Mouse (Mus musculus) midbrain, embryonic 15.5 days (tissue): Measurements from ENCODE around the gene Rnf169. TPM values are rescaled to one million over a fixed set of nuclear protein-coding genes. Genes with fewer than 3 reads are reported as not detected.

ENCODE experiments used
- ATAC-seq: fragments of 200-750 bp; cut with Nextera tagmentation; replicated peaks from 2 replicates; pipeline ENCODE4 v1.8.0; 2017; ENCODE audit warnings: moderate TSS enrichment
- H3K27ac ChIP-seq: fragments of 300-500 bp; sonication (generic); 2 replicates; pipeline ENCODE4 v1.5.1; 2015; ENCODE audit warnings: mild to moderate bottlenecking, inconsistent platforms
- H3K27me3 ChIP-seq: fragments of 300-500 bp; sonication (generic); replicated peaks from 2 replicates; pipeline ENCODE4 v1.6.1; 2015; ENCODE audit warnings: inconsistent platforms
- H3K36me3 ChIP-seq: fragments of 300-500 bp; sonication (generic); replicated peaks from 2 replicates; pipeline ENCODE4 v1.6.1; 2015; ENCODE audit warnings: inconsistent platforms
- H3K4me1 ChIP-seq: fragments of 300-500 bp; sonication (generic); 2 replicates; pipeline ENCODE4 v1.6.1; 2015; ENCODE audit warnings: inconsistent platforms
- H3K4me2 ChIP-seq: fragments of 300-500 bp; sonication (generic); 2 replicates; pipeline ENCODE4 v1.6.1; 2015; ENCODE audit warnings: inconsistent platforms, mild to moderate bottlenecking, moderate library complexity
- H3K4me3 ChIP-seq: fragments of 300-500 bp; sonication (generic); 2 replicates; pipeline ENCODE4 v1.5.1; 2015; ENCODE audit warnings: mild to moderate bottlenecking, inconsistent platforms
- H3K9ac ChIP-seq: fragments of 300-500 bp; sonication (generic); 2 replicates; pipeline ENCODE4 v1.6.1; 2015; ENCODE audit warnings: mild to moderate bottlenecking, inconsistent platforms
- H3K9me3 ChIP-seq: fragments of 300-500 bp; sonication (generic); 2 replicates; pipeline ENCODE4 v1.6.1; 2016; ENCODE audit warnings: inconsistent platforms
- WGBS: fragments of 180-500 bp; shearing (Covaris S2); methylation state at CpG from one replicate; pipeline ENCODE4 v1.1.7; 2015; ENCODE audit warnings: mixed read lengths; 5-methylcytosine and 5-hydroxymethylcytosine counted together
- polyA plus RNA-seq: library from polyadenylated mRNA; unstranded; fragments of >200 nt; fragmentation: Nextera tagmentation; extraction: Ambion mirVana; gene quantifications from 2 replicates; pipeline ENCODE4 v1.2.1, GENCODE M21; 2015

Rnf169 gene
- polyA plus RNA-seq, 1 experiment from 2014 or later, result 5.7 TPM

- H3K4me3 ChIP-seq, result no peak overlapping the region
- H3K4me1 ChIP-seq, result peaks cover 5% of the 10 kb centered on the region; the same call in 1 of the 2 replicates
- no peak overlapping the region for H3K4me2 ChIP-seq
- 73% methylated on average over 4 of the region's 4 CpGs for WGBS
- no peaks in the 10 kb centered on the region for H3K27me3 ChIP-seq
- H3K27ac ChIP-seq, result no peak overlapping the region
- no peaks in the 10 kb centered on the region for H3K9me3 ChIP-seq
- H3K9ac ChIP-seq, result no peak overlapping the region
- H3K36me3 ChIP-seq, result no peaks in the 10 kb centered on the region
- no peak for ATAC-seq
Observed at GRCm38 (mm10) chr7:99902208-99902607, 78.0 kb downstream of the Rnf169 start.

GRCm38 (mm10) chr7:99896905-99897304, 83.3 kb downstream of the Rnf169 start:
- Histone ChIP-seq H3K4me2 (no peak overlapping the region), H3K4me1 (peaks cover 22% of the 10 kb centered on the region; the same call in 1 of the 2 replicates), H3K27ac (no peak overlapping the region), H3K9ac (no peak overlapping the region), H3K27me3 (no peaks in the 10 kb centered on the region), H3K9me3 (no peaks in the 10 kb centered on the region), H3K36me3 (no peaks in the 10 kb centered on the region), H3K4me3 (no peak overlapping the region)
- ATAC-seq, result no peak
- 87% methylated on average over 4 of the region's 4 CpGs for WGBS

- Histone ChIP-seq H3K9ac (no peak overlapping the region), H3K9me3 (no peaks in the 10 kb centered on the region), H3K4me3 (no peak overlapping the region), H3K36me3 (no peaks in the 10 kb centered on the region), H3K4me1 (peaks cover 20% of the 10 kb centered on the region; the same call in 1 of the 2 replicates), H3K27ac (peak overlapping the region; percentile 42; the same call in 1 of the 2 replicates), H3K27me3 (no peaks in the 10 kb centered on the region), H3K4me2 (no peak overlapping the region)
- 74% methylated on average over 6 of the region's 6 CpGs for WGBS
- ATAC-seq, result no peak
Observed at GRCm38 (mm10) chr7:99894478-99894877, 85.8 kb downstream of the Rnf169 start.

- Histone ChIP-seq H3K4me3 (no peak overlapping the region), H3K27ac (peak overlapping the region; percentile 42), H3K4me2 (no peak overlapping the region), H3K27me3 (no peaks in the 10 kb centered on the region), H3K4me1 (peaks cover 24% of the 10 kb centered on the region; the same call in 1 of the 2 replicates), H3K36me3 (no peaks in the 10 kb centered on the region), H3K9me3 (no peaks in the 10 kb centered on the region), H3K9ac (no peak overlapping the region)
- 73% methylated on average over 3 of the region's 3 CpGs for WGBS
- ATAC-seq, result no peak
Observed at GRCm38 (mm10) chr7:99893967-99894366, 86.3 kb downstream of the Rnf169 start.

GRCm38 (mm10) chr7:99892351-99892750, 87.9 kb downstream of the Rnf169 start:
- Histone ChIP-seq H3K36me3 (no peaks in the 10 kb centered on the region), H3K27me3 (no peaks in the 10 kb centered on the region), H3K27ac (no peak overlapping the region), H3K4me2 (no peak overlapping the region), H3K9me3 (no peaks in the 10 kb centered on the region), H3K9ac (no peak overlapping the region), H3K4me3 (no peak overlapping the region), H3K4me1 (peaks cover 24% of the 10 kb centered on the region; the same call in 1 of the 2 replicates)
- no peak for ATAC-seq
- 88% methylated on average over 2 of the region's 2 CpGs for WGBS

- ATAC-seq, result no peak
- WGBS, result 77% methylated on average over 3 of the region's 3 CpGs
Observed at GRCm38 (mm10) chr7:99891471-99891870, 88.8 kb downstream of the Rnf169 start.

GRCm38 (mm10) chr7:99890168-99890755, 90.0 kb downstream of the Rnf169 start:
- no peaks in the 10 kb centered on the region for H3K36me3 ChIP-seq
- no peak overlapping the region for H3K27ac ChIP-seq
- no peaks in the 10 kb centered on the region for H3K27me3 ChIP-seq
- no peaks in the 10 kb centered on the region for H3K9me3 ChIP-seq
- H3K4me2 ChIP-seq, result no peak overlapping the region
- H3K9ac ChIP-seq, result no peak overlapping the region
- 77% methylated on average over 3 of the region's 3 CpGs for WGBS
- ATAC-seq, result no peak; the same call in 1 of the 2 replicates
- peaks cover 22% of the 10 kb centered on the region; the same call in 1 of the 2 replicates for H3K4me1 ChIP-seq
- H3K4me3 ChIP-seq, result no peak overlapping the region

More at GRCm38 (mm10) chr7:99891471-99891870, 88.8 kb downstream of the Rnf169 start:
- Histone ChIP-seq H3K4me1 (peaks cover 24% of the 10 kb centered on the region; the same call in 1 of the 2 replicates), H3K4me2 (no peak overlapping the region), H3K9me3 (no peaks in the 10 kb centered on the region), H3K27me3 (no peaks in the 10 kb centered on the region), H3K27ac (no peak overlapping the region), H3K36me3 (no peaks in the 10 kb centered on the region), H3K9ac (no peak overlapping the region), H3K4me3 (no peak overlapping the region)

- no peak; the same call in 1 of the 2 replicates for ATAC-seq
- no peaks in the 10 kb centered on the region for H3K36me3 ChIP-seq
- no peak overlapping the region for H3K4me2 ChIP-seq
- H3K9ac ChIP-seq, result no peak overlapping the region
- no peaks in the 10 kb centered on the region for H3K9me3 ChIP-seq
- peaks cover 14% of the 10 kb centered on the region; the same call in 1 of the 2 replicates for H3K4me1 ChIP-seq
- 42% methylated on average over 10 of the region's 10 CpGs for WGBS
- H3K27me3 ChIP-seq, result no peaks in the 10 kb centered on the region
- H3K27ac ChIP-seq, result no peak overlapping the region
- no peak overlapping the region for H3K4me3 ChIP-seq
Observed at GRCm38 (mm10) chr7:99889175-99889880, 90.9 kb downstream of the Rnf169 start.

- Histone ChIP-seq H3K36me3 (no peaks in the 10 kb centered on the region), H3K27ac (no peak overlapping the region), H3K4me1 (peaks cover 6% of the 10 kb centered on the region; the same call in 1 of the 2 replicates)
Observed at GRCm38 (mm10) chr7:99887743-99888142, 92.5 kb downstream of the Rnf169 start.

GRCm38 (mm10) chr7:99887230-99887735, 93.0 kb downstream of the Rnf169 start:
- H3K9ac ChIP-seq, result no peak overlapping the region
- peaks cover 6% of the 10 kb centered on the region; the same call in 1 of the 2 replicates for H3K4me1 ChIP-seq
- H3K4me2 ChIP-seq, result no peak overlapping the region
- 79% methylated on average over 2 of the region's 2 CpGs for WGBS
- no peaks in the 10 kb centered on the region for H3K27me3 ChIP-seq
- no peak overlapping the region for H3K27ac ChIP-seq
- no peaks in the 10 kb centered on the region for H3K36me3 ChIP-seq
- no peaks in the 10 kb centered on the region for H3K9me3 ChIP-seq
- no peak overlapping the region for H3K4me3 ChIP-seq
- no peak for ATAC-seq

More at GRCm38 (mm10) chr7:99887743-99888142, 92.5 kb downstream of the Rnf169 start:
- Histone ChIP-seq H3K4me3 (no peak overlapping the region), H3K4me2 (no peak overlapping the region), H3K9me3 (no peaks in the 10 kb centered on the region), H3K27me3 (no peaks in the 10 kb centered on the region), H3K9ac (no peak overlapping the region)
- no peak for ATAC-seq

GRCm38 (mm10) chr7:99878254-99878653, 102.0 kb downstream of the Rnf169 start:
- Histone ChIP-seq H3K4me1 (peaks cover 15% of the 10 kb centered on the region), H3K4me3 (no peak overlapping the region), H3K9me3 (no peaks in the 10 kb centered on the region), H3K27ac (peak overlapping the region; percentile 55), H3K27me3 (no peaks in the 10 kb centered on the region), H3K36me3 (no peaks in the 10 kb centered on the region), H3K4me2 (no peak overlapping the region), H3K9ac (no peak overlapping the region)
- 54% methylated on average over 2 of the region's 2 CpGs for WGBS
- ATAC-seq, result peak; percentile 67

GRCm38 (mm10) chr7:99876345-99876744, 103.9 kb downstream of the Rnf169 start:
- Histone ChIP-seq H3K36me3 (no peaks in the 10 kb centered on the region), H3K9ac (no peak overlapping the region), H3K27ac (no peak overlapping the region), H3K4me2 (no peak overlapping the region), H3K27me3 (no peaks in the 10 kb centered on the region), H3K4me1 (peaks cover 15% of the 10 kb centered on the region), H3K4me3 (no peak overlapping the region), H3K9me3 (no peaks in the 10 kb centered on the region)
- WGBS, result 3% methylated on average over 3 of the region's 3 CpGs
- ATAC-seq, result peak; percentile 32; the same call in 1 of the 2 replicates
